Mouse (Mus musculus) lung, embryonic 14.5 days (tissue): Measurements from ENCODE around the gene Nudt9. TPM values are rescaled to one million over a fixed set of nuclear protein-coding genes. Genes with fewer than 3 reads are reported as not detected.

Experiments used
- ATAC-seq: fragments of 200-750 bp; cut with Nextera tagmentation; 2 replicates; pipeline ENCODE4 v1.8.0; 2017; ENCODE audit warnings: mild to moderate bottlenecking, moderate TSS enrichment, moderate library complexity; ENCODE audit not compliant: insufficient read depth
- DNase-seq: peaks from one replicate; pipeline ENCODE4 v3.0.0-alpha.2; 2015
- H3K27ac ChIP-seq: fragments of 300-500 bp; sonication (generic); 2 replicates; pipeline ENCODE4 v1.5.1; 2014; ENCODE audit warnings: low read depth, mild to moderate bottlenecking, moderate library complexity
- H3K27me3 ChIP-seq: fragments of 300-500 bp; sonication (generic); 2 replicates; pipeline ENCODE4 v1.6.1; 2014; ENCODE audit warnings: low read length, control low read depth; ENCODE audit not compliant: insufficient read depth
- H3K36me3 ChIP-seq: fragments of 300-500 bp; sonication (generic); 2 replicates; pipeline ENCODE4 v1.6.1; 2014; ENCODE audit warnings: control low read depth; ENCODE audit not compliant: insufficient read depth
- H3K4me1 ChIP-seq: fragments of 300-500 bp; sonication (generic); 2 replicates; pipeline ENCODE4 v1.6.1; 2014; ENCODE audit warnings: antibody characterized with exemption, control low read depth; ENCODE audit not compliant: insufficient read depth
- H3K4me2 ChIP-seq: fragments of 300-500 bp; sonication (generic); 2 replicates; pipeline ENCODE4 v1.6.1; 2014; ENCODE audit warnings: mild to moderate bottlenecking
- H3K4me3 ChIP-seq: fragments of 300-500 bp; sonication (generic); 2 replicates; pipeline ENCODE4 v1.5.1; 2014; ENCODE audit warnings: low read depth, low read length
- H3K9ac ChIP-seq: fragments of 300-500 bp; sonication (generic); 2 replicates; pipeline ENCODE4 v1.6.1; 2014
- H3K9me3 ChIP-seq: fragments of 300-500 bp; sonication (generic); 2 replicates; pipeline ENCODE4 v1.6.1; 2016; ENCODE audit warnings: low read depth, low read length, control low read depth
- CTCF ChIP-seq: IDR thresholded peaks from 2 replicates; pipeline ENCODE4 v1.5.1; 2016; ENCODE audit warnings: antibody characterized with exemption, low read depth
- WGBS: fragments of 180-500 bp; shearing (Covaris S2); extraction: QIAGEN DNeasy Blood & Tissue Kit; methylation state at CpG from one replicate; pipeline ENCODE4 v1.1.7; 2014; 5-methylcytosine and 5-hydroxymethylcytosine counted together
- polyA plus RNA-seq: library from polyadenylated mRNA; unstranded; fragments of >200 nt; fragmentation: Nextera tagmentation; extraction: Ambion mirVana; gene quantifications from 2 replicates; pipeline ENCODE4 v1.2.1, GENCODE M21; 2014

Nudt9 gene
- polyA plus RNA-seq, 1 experiment from 2014 or later, result 62.0 TPM

GRCm38 (mm10) chr5:104036686-104037085 lies 9.4 kb upstream of the Nudt9 start:
- DNase-seq (no peak), ATAC-seq (no peak)
- no peaks in the 10 kb centered on the region for H3K4me1 ChIP-seq
- no peak overlapping the region for H3K4me2 ChIP-seq
- no peaks in the 10 kb centered on the region for H3K27me3 ChIP-seq
- H3K9me3 ChIP-seq, result no peaks in the 10 kb centered on the region
- H3K9ac ChIP-seq, result no peak overlapping the region
- no peak overlapping the region for H3K27ac ChIP-seq
- TF ChIP-seq CTCF, result no peak
- H3K36me3 ChIP-seq, result no peaks in the 10 kb centered on the region
- WGBS, result 77% methylated on average over 1 of the region's 1 CpGs
- H3K4me3 ChIP-seq, result no peak overlapping the region

DNA sequence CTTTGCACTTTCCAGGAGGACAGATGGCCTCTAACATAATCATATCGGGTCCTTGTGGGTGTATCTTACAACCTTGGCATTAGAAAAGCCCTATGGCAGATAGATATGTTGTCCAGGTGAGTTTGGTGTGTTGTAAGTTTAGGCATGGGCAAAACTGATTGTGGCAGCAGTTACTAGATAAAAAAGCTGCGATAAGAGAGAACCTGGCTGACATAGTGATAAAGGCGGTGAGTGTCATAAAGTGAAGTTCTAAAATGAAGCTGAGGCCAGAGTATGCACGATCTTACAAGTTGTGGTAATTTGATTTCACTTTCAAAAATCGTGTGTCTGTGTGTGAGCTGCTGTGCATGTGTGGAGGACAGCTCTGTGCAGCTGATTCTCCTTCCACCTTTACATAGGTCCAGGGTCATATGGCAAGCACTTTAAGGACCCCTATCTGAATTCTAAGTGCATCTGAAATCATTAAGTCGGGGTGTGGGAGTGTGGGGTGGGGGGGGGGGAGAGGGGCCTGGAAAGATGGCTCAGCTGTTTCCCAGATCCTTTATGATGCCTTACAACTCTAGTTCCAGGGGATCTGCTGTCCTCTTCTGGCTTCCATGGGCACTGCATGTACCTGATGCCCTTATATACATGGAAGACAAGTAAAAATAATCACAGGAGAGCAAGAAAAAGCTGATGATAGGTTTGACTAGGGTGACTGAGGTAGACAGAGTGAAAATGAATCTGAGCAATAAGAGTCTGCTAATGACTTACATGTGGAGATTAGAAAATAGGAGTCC lies 6.8 kb upstream of the Nudt9 start:
- Histone ChIP-seq H3K4me1 (no peaks in the 10 kb centered on the region), H3K9me3 (no peaks in the 10 kb centered on the region), H3K36me3 (no peaks in the 10 kb centered on the region), H3K4me3 (no peak overlapping the region), H3K27ac (no peak overlapping the region), H3K4me2 (no peak overlapping the region), H3K9ac (no peak overlapping the region), H3K27me3 (no peaks in the 10 kb centered on the region)
- WGBS, result 64% methylated on average over 6 of the region's 6 CpGs
- DNase-seq, result peak; percentile 69
- peak; percentile 74 for TF ChIP-seq CTCF
- ATAC-seq, result no peak

- ATAC-seq, result no peak
- Histone ChIP-seq H3K27me3 (no peaks in the 10 kb centered on the region), H3K4me2 (no peak overlapping the region), H3K9me3 (no peaks in the 10 kb centered on the region), H3K36me3 (no peaks in the 10 kb centered on the region), H3K27ac (no peak overlapping the region), H3K9ac (no peak overlapping the region), H3K4me3 (no peak overlapping the region), H3K4me1 (0 out of 2 replicates have a peak, but pooled peaks cover 3% of the 10 kb centered on the region)
- no peak for DNase-seq
- TF ChIP-seq CTCF, result no peak
- WGBS, result 93% methylated on average over 2 of the region's 2 CpGs
These were observed 3.2 kb upstream of the Nudt9 start for GRCm38 (mm10) chr5:104042906-104043305.

- Histone ChIP-seq H3K9ac (no peak overlapping the region), H3K9me3 (no peaks in the 10 kb centered on the region), H3K4me1 (0 out of 2 replicates have a peak, but pooled peaks cover 8% of the 10 kb centered on the region), H3K27ac (no peak overlapping the region), H3K36me3 (no peaks in the 10 kb centered on the region), H3K4me3 (no peak overlapping the region), H3K27me3 (no peaks in the 10 kb centered on the region), H3K4me2 (no peak overlapping the region)
- TF ChIP-seq CTCF, result no peak
- WGBS, result 27% methylated on average over 2 of the region's 2 CpGs
- DNase-seq, result no peak
- ATAC-seq, result no peak
These were observed 2.4 kb upstream of the Nudt9 start for GRCm38 (mm10) chr5:104043704-104044103.

DNA sequence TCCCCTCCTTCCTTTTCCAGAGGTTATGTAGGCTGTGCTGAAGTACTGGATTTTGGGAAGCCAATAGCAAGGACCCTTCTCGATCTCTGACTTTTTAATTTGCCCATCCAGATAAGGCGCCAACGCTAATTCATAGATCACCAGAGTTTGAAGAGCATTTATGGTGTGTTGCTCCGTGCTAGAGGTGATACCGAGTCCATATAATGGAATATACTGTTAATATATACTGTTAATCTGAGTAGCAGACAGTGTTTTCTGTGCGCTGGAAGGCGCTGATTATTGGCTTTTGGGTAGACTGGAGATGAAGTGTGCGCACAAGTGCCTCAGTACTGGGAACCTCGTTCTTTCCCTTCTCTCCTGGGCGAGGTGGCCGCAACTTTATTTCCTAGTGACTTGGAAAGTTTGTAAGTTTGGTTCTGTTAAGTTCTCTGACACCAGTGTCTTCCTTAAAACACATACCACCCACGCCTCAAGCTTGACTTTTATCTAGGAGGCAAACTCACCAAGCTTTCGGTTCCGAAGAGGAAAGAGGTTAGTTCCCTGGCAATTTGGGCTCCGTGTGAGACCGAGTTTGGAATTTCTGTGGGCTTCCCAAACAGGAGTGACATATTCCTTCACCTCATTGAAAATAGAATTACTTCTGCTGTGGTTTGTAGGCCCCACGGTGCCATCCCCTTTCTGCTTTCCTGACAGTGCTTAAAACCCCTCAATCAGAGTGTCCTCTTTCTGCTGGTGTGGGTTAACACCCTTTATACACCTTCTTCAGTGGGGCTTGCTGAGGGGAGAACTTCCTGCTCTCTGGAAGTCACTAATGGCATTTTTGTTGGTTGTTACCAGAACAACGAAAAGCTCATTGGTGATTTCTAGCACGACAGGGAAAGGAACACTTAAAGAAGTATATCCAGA lies 1.3 kb downstream of the Nudt9 start:
- 4% methylated on average over 19 of the region's 19 CpGs for WGBS
- 0 out of 2 replicates have a peak, but pooled peaks cover 8% of the 10 kb centered on the region for H3K4me1 ChIP-seq
- peak overlapping the region; percentile 84 for H3K4me2 ChIP-seq
- peak; percentile 51 for DNase-seq
- H3K4me3 ChIP-seq, result peak overlapping the region; percentile 83
- no peaks in the 10 kb centered on the region for H3K27me3 ChIP-seq
- peaks cover 20% of the 10 kb centered on the region for H3K36me3 ChIP-seq
- peak overlapping the region; percentile 89 for H3K9ac ChIP-seq
- TF ChIP-seq CTCF, result no peak
- H3K27ac ChIP-seq, result peak overlapping the region; percentile 87
- no peak for ATAC-seq
- no peaks in the 10 kb centered on the region for H3K9me3 ChIP-seq

GRCm38 (mm10) chr5:104048139-104048538 lies 2.0 kb downstream of the Nudt9 start:
- DNase-seq (no peak), ATAC-seq (no peak)
- H3K4me1 ChIP-seq, result 0 out of 2 replicates have a peak, but pooled peaks cover 8% of the 10 kb centered on the region
- H3K4me2 ChIP-seq, result peak overlapping the region; percentile 84
- H3K27ac ChIP-seq, result no peak overlapping the region
- peaks cover 20% of the 10 kb centered on the region for H3K36me3 ChIP-seq
- TF ChIP-seq CTCF, result peak; percentile 10; the same call in 1 of the 2 replicates
- H3K4me3 ChIP-seq, result peak overlapping the region; percentile 83
- peak overlapping the region; percentile 89; the same call in 1 of the 2 replicates for H3K9ac ChIP-seq
- no peaks in the 10 kb centered on the region for H3K9me3 ChIP-seq
- H3K27me3 ChIP-seq, result no peaks in the 10 kb centered on the region
- 35% methylated on average over 4 of the region's 4 CpGs for WGBS

GRCm38 (mm10) chr5:104052956-104053355 lies 6.8 kb downstream of the Nudt9 start:
- 0 out of 2 replicates have a peak, but pooled peaks cover 4% of the 10 kb centered on the region for H3K4me1 ChIP-seq
- H3K9me3 ChIP-seq, result no peaks in the 10 kb centered on the region
- peaks cover 28% of the 10 kb centered on the region for H3K36me3 ChIP-seq
- peak; percentile 26 for DNase-seq
- no peak for ATAC-seq
- no peak overlapping the region for H3K27ac ChIP-seq
- WGBS, result 59% methylated on average over 8 of the region's 8 CpGs
- H3K4me2 ChIP-seq, result no peak overlapping the region
- no peak overlapping the region for H3K9ac ChIP-seq
- H3K4me3 ChIP-seq, result no peak overlapping the region
- no peaks in the 10 kb centered on the region for H3K27me3 ChIP-seq
- peak; percentile 56 for TF ChIP-seq CTCF
